Comparison of ENCODE assay signal across 25 mouse cellular contexts in genomic region chr12:75794527-75794926, GRCm38 (mm10). TPM values are rescaled to one million over a fixed set of nuclear protein-coding genes. Genes with fewer than 3 reads are reported as not detected.
DNase-seq lines count a peak whose midpoint lies in the region; ATAC-seq and TF ChIP-seq lines count a peak whose summit lies in the region.
"Had no signal": no experiment of that assay in that cellular context is flagged by ENCODE, and none has a peak within 500 bp of the region (broad histone marks: within the 10 kb centered on the region; RNA-seq: fewer than 3 reads in every experiment).

No protein-coding gene starts in this region.

- peaks cover 11% of the 10 kb centered on the region; the same call in 1 of the 2 replicates for H3K4me1 ChIP-seq in heart, embryonic 10.5 days
- no peaks in the 10 kb centered on the region for H3K4me1 ChIP-seq in heart, adult 2 months (ENCODE audit: control insufficient read depth, insufficient read depth, low read length)
- peaks cover 7% of the 10 kb centered on the region for H3K4me1 ChIP-seq in heart, embryonic 13.5 days
- H3K4me1 ChIP-seq in midbrain, embryonic 11.5 days (ENCODE audit: control insufficient read depth, insufficient read depth, low read length): no peaks in the 10 kb centered on the region
- no peaks in the 10 kb centered on the region for H3K4me1 ChIP-seq in midbrain, embryonic 14.5 days (ENCODE audit: control insufficient read depth, insufficient read depth, low read length)
- H3K4me1 ChIP-seq: embryonic facial prominence, embryonic 15.5 days; hindbrain, embryonic 12.5 days; hindbrain, embryonic 15.5 days had no signal

- 19% methylated on average over 4 of the region's 4 CpGs for WGBS in heart, embryonic 10.5 days
- 63% methylated on average over 4 of the region's 4 CpGs for WGBS in heart, adult 2 months
- WGBS in heart, embryonic 13.5 days: 17% methylated on average over 4 of the region's 4 CpGs
- WGBS in midbrain, embryonic 11.5 days: 69% methylated on average over 4 of the region's 4 CpGs
- 51% methylated on average over 4 of the region's 4 CpGs for WGBS in midbrain, embryonic 14.5 days

- no peak for TF ChIP-seq CTCF in heart, adult 2 months (IDR thresholded peaks at IDR 0.05)

- no peaks in the 10 kb centered on the region for H3K79me2 ChIP-seq in heart, adult 2 months (replicated peaks; ENCODE audit: control insufficient read depth, insufficient read depth, low read length)

- peak; percentile 88 for DNase-seq in heart, embryonic 10.5 days (ENCODE audit: low spot score)
- DNase-seq in heart, adult 2 months: no peak
- DNase-seq in heart, adult 11 months: no peak
- DNase-seq in midbrain, embryonic 11.5 days (ENCODE audit: low spot score, missing footprints): peak; percentile 41
- no peak for DNase-seq in midbrain, embryonic 14.5 days
- DNase-seq: adrenal gland, adult 2 months; adrenal gland, postnatal 14 days; cerebellum, adult 11 months; cerebellum, adult 2 months; cerebellum, adult 9-11 months; cerebellum, postnatal 25 days; embryo, embryonic 11 days; forebrain, postnatal 0 days; gastrocnemius, adult 2 months; gastrocnemius, postnatal 14 days; heart, adult 18-20 months; heart, postnatal 14 days; kidney, adult 2 months had no signal

- no peak for TF ChIP-seq POLR2A in heart, adult 2 months (IDR thresholded peaks at IDR 0.05; ENCODE audit: insufficient read depth, low read depth, low read length)

- H3K4me2 ChIP-seq in heart, embryonic 13.5 days: peak overlapping the region; percentile 11; the same call in 1 of the 2 replicates
- H3K4me2 ChIP-seq in midbrain, embryonic 11.5 days: no peak overlapping the region
- no peak overlapping the region for H3K4me2 ChIP-seq in midbrain, embryonic 14.5 days (ENCODE audit: low read length)
- H3K4me2 ChIP-seq: embryonic facial prominence, embryonic 15.5 days; hindbrain, embryonic 12.5 days; hindbrain, embryonic 15.5 days had no signal

- no peak for TF ChIP-seq EP300 in heart, adult 2 months (IDR thresholded peaks at IDR 0.05; ENCODE audit: insufficient read depth, low read depth, low read length)

- no peak overlapping the region for H3K4me3 ChIP-seq in heart, embryonic 10.5 days
- no peak overlapping the region for H3K4me3 ChIP-seq in heart, adult 2 months
- no peak overlapping the region for H3K4me3 ChIP-seq in heart, embryonic 13.5 days
- H3K4me3 ChIP-seq in midbrain, embryonic 11.5 days (ENCODE audit: low read depth, low read length): no peak overlapping the region
- no peak overlapping the region for H3K4me3 ChIP-seq in midbrain, embryonic 14.5 days (replicated peaks; ENCODE audit: low read depth, low read length)
- H3K4me3 ChIP-seq: embryonic facial prominence, embryonic 15.5 days; gastrocnemius, adult 2 months; hindbrain, embryonic 12.5 days; hindbrain, embryonic 15.5 days had no signal

- no peak for ATAC-seq in heart, embryonic 13.5 days (ENCODE audit: extremely low read depth, insufficient number of reproducible peaks, low FRiP score, low TSS enrichment)
- ATAC-seq in midbrain, embryonic 11.5 days (ENCODE audit: low FRiP score): no peak
- no peak for ATAC-seq in midbrain, embryonic 14.5 days (ENCODE audit: low FRiP score, low TSS enrichment)
- ATAC-seq: CD4-positive, CD25-positive, alpha-beta regulatory T cell, adult 4 months; forebrain, embryonic 14.5 days; forebrain, postnatal 0 days; intestine, postnatal 0 days had no signal

- H3K36me3 ChIP-seq in heart, embryonic 10.5 days: no peaks in the 10 kb centered on the region
- no peaks in the 10 kb centered on the region for H3K36me3 ChIP-seq in heart, adult 2 months (ENCODE audit: control insufficient read depth, insufficient read depth, low read length)
- H3K36me3 ChIP-seq in heart, embryonic 13.5 days: no peaks in the 10 kb centered on the region
- no peaks in the 10 kb centered on the region for H3K36me3 ChIP-seq in midbrain, embryonic 11.5 days (ENCODE audit: control insufficient read depth, insufficient read depth, low read length)
- H3K36me3 ChIP-seq in midbrain, embryonic 14.5 days (ENCODE audit: control insufficient read depth, insufficient read depth, low read length): no peaks in the 10 kb centered on the region
- H3K36me3 ChIP-seq: embryonic facial prominence, embryonic 15.5 days; hindbrain, embryonic 12.5 days; hindbrain, embryonic 15.5 days had no signal

- intact Hi-C loops in heart, adult 2 months (cut with DNase I): loop anchor here (10.0 kb wide), 2 partner anchors 220 to 550 kb away; no protein-coding TSS in a partner anchor

- H3K9ac ChIP-seq in heart, adult 2 months (ENCODE audit: low read depth, low read length): no peak overlapping the region
- no peak overlapping the region for H3K9ac ChIP-seq in heart, embryonic 13.5 days
- H3K9ac ChIP-seq in midbrain, embryonic 11.5 days (ENCODE audit: low read length): no peak overlapping the region
- H3K9ac ChIP-seq in midbrain, embryonic 14.5 days (replicated peaks; ENCODE audit: low read length): no peak overlapping the region
- H3K9ac ChIP-seq: embryonic facial prominence, embryonic 15.5 days; forebrain, postnatal 0 days; hindbrain, embryonic 12.5 days; hindbrain, embryonic 15.5 days had no signal

- H3K27me3 ChIP-seq in heart, embryonic 10.5 days (ENCODE audit: insufficient read depth, poor library complexity, severe bottlenecking): no peaks in the 10 kb centered on the region
- H3K27me3 ChIP-seq in heart, adult 2 months (ENCODE audit: control insufficient read depth, insufficient read depth, low read length): no peaks in the 10 kb centered on the region
- H3K27me3 ChIP-seq in heart, embryonic 13.5 days (replicated peaks): no peaks in the 10 kb centered on the region
- no peaks in the 10 kb centered on the region for H3K27me3 ChIP-seq in midbrain, embryonic 11.5 days (ENCODE audit: control insufficient read depth, insufficient read depth, low read length)
- H3K27me3 ChIP-seq in midbrain, embryonic 14.5 days (ENCODE audit: control insufficient read depth, insufficient read depth, low read length): no peaks in the 10 kb centered on the region
- H3K27me3 ChIP-seq: embryonic facial prominence, embryonic 15.5 days; hindbrain, embryonic 12.5 days; hindbrain, embryonic 15.5 days had no signal

- no peaks in the 10 kb centered on the region for H3K9me3 ChIP-seq in heart, embryonic 10.5 days
- H3K9me3 ChIP-seq in heart, embryonic 13.5 days: no peaks in the 10 kb centered on the region
- no peaks in the 10 kb centered on the region for H3K9me3 ChIP-seq in midbrain, embryonic 11.5 days (ENCODE audit: control insufficient read depth, low read length)
- H3K9me3 ChIP-seq in midbrain, embryonic 14.5 days (ENCODE audit: control insufficient read depth, low read length): no peaks in the 10 kb centered on the region
- H3K9me3 ChIP-seq: embryonic facial prominence, embryonic 15.5 days; hindbrain, embryonic 12.5 days; hindbrain, embryonic 15.5 days had no signal

- no peak overlapping the region for H3K27ac ChIP-seq in heart, embryonic 10.5 days
- H3K27ac ChIP-seq in heart, adult 2 months: no peak overlapping the region
- H3K27ac ChIP-seq in heart, embryonic 13.5 days (replicated peaks): 0 out of 2 replicates have a peak overlapping the region, but pooled peaks have one; percentile 36
- H3K27ac ChIP-seq in midbrain, embryonic 11.5 days (ENCODE audit: low read depth, low read length): no peak overlapping the region
- H3K27ac ChIP-seq in midbrain, embryonic 14.5 days (replicated peaks; ENCODE audit: low read depth, low read length): no peak overlapping the region
- H3K27ac ChIP-seq: embryonic facial prominence, embryonic 15.5 days; gastrocnemius, adult 2 months; hindbrain, embryonic 12.5 days; hindbrain, embryonic 15.5 days had no signal

RNA-seq across cellular contexts. Expression of gene Syne2, which starts 23.4 kb away (rescaled TPM):
- 62.4 and 67.6 TPM in 2 replicates for polyA plus RNA-seq in heart, embryonic 10.5 days (2016; fragmentation: Nextera tagmentation; extraction: Ambion mirVana)
- total RNA-seq in heart, adult 2 months (2021): 10 to 100 TPM; 33.1 to 33.6 TPM
- 21.7 and 30.3 TPM in 2 replicates for polyA plus RNA-seq in heart, adult 2 months (2012; rRNA removed)
- polyA plus RNA-seq in heart, embryonic 13.5 days (2015; fragmentation: Nextera tagmentation; extraction: Ambion mirVana): 45.3 and 49.6 TPM in 2 replicates
- polyA plus RNA-seq in midbrain, embryonic 11.5 days (2014; fragmentation: Nextera tagmentation; extraction: Ambion mirVana): 79.1 and 80.1 TPM in 2 replicates
- 45.0 and 63.5 TPM in 2 replicates for polyA plus RNA-seq in midbrain, embryonic 14.5 days (2014; fragmentation: Nextera tagmentation; extraction: Ambion mirVana)

RNA-seq across cellular contexts. Expression of gene Sgpp1, which starts 59.0 kb away (rescaled TPM):
- polyA plus RNA-seq in heart, embryonic 10.5 days (2016; fragmentation: Nextera tagmentation; extraction: Ambion mirVana): 13.5 and 15.5 TPM in 2 replicates
- total RNA-seq in heart, adult 2 months (2021): 10 to 100 TPM; 21.3 to 22.5 TPM
- 17.1 and 31.1 TPM in 2 replicates for polyA plus RNA-seq in heart, adult 2 months (2012; rRNA removed)
- 13.3 and 16.2 TPM in 2 replicates for polyA plus RNA-seq in heart, embryonic 13.5 days (2015; fragmentation: Nextera tagmentation; extraction: Ambion mirVana)
- polyA plus RNA-seq in midbrain, embryonic 11.5 days (2014; fragmentation: Nextera tagmentation; extraction: Ambion mirVana): 10.0 and 10.2 TPM in 2 replicates
- 12.6 and 14.6 TPM in 2 replicates for polyA plus RNA-seq in midbrain, embryonic 14.5 days (2014; fragmentation: Nextera tagmentation; extraction: Ambion mirVana)

Comparison
In these comparisons a context has a peak if more than half of its experiments do, and no peak if none do; other contexts are left out.
1. DNase-seq: peak in heart, embryonic 10.5 days (single experiment) and midbrain, embryonic 11.5 days (single experiment); none in heart, adult 2 months (0 of 2), heart, adult 11 months (single experiment) and midbrain, embryonic 14.5 days (single experiment).